Comparison of ENCODE assay signal across 9 mouse cellular contexts in genomic region chr13:63246332-63246940, GRCm38 (mm10).
DNase-seq lines count a peak whose midpoint lies in the region; ATAC-seq and TF ChIP-seq lines count a peak whose summit lies in the region.
"Had no signal": no experiment of that assay in that cellular context is flagged by ENCODE, and none has a peak within 500 bp of the region (broad histone marks: within the 10 kb centered on the region; RNA-seq: fewer than 3 reads in every experiment).

No protein-coding gene starts in this region.

- no peak for TF ChIP-seq POLR2A in kidney, adult 2 months (IDR thresholded peaks at IDR 0.05; ENCODE audit: low read depth, low read length)

- peaks cover 46% of the 10 kb centered on the region for H3K4me1 ChIP-seq in kidney, adult 2 months (ENCODE audit: control insufficient read depth, insufficient read depth, low read length)
- 0 out of 2 replicates have a peak, but pooled peaks cover 16% of the 10 kb centered on the region for H3K4me1 ChIP-seq in intestine, postnatal 0 days (replicated peaks; ENCODE audit: control insufficient read depth, insufficient read depth, low read length)
- H3K4me1 ChIP-seq in forebrain, embryonic 13.5 days: peaks cover 40% of the 10 kb centered on the region

- TF ChIP-seq CTCF in kidney, adult 2 months (conservative IDR thresholded peaks at IDR 0.05; ENCODE audit: insufficient read depth, insufficient read length, low read depth, low read length): no peak
- TF ChIP-seq CTCF in intestine, postnatal 0 days (IDR thresholded peaks at IDR 0.05; ENCODE audit: low read depth): no peak

- H3K27me3 ChIP-seq in kidney, adult 2 months (replicated peaks; ENCODE audit: control insufficient read depth, insufficient read depth, low read length): no peaks in the 10 kb centered on the region
- H3K27me3 ChIP-seq in intestine, postnatal 0 days (replicated peaks; ENCODE audit: control insufficient read depth, insufficient read depth, low read length): no peaks in the 10 kb centered on the region
- no peaks in the 10 kb centered on the region for H3K27me3 ChIP-seq in forebrain, embryonic 13.5 days

- peak; percentile 65 for DNase-seq in kidney, adult 2 months
- DNase-seq in kidney, postnatal 10 days: no peak
- peak; percentile 12 to 15 for DNase-seq in B cell, adult 2 months
- DNase-seq in Muller cell, postnatal 12 days (ENCODE audit: inconsistent ontology term): no peak
- DNase-seq: cerebellum, postnatal 14 days had no signal

- peak overlapping the region; percentile 44 for H3K4me2 ChIP-seq in intestine, postnatal 0 days (replicated peaks; ENCODE audit: low read depth)
- H3K4me2 ChIP-seq in forebrain, embryonic 13.5 days: no peak overlapping the region

- no peak overlapping the region for H3K9ac ChIP-seq in intestine, postnatal 0 days (ENCODE audit: low read depth, low read length)
- no peak overlapping the region for H3K9ac ChIP-seq in forebrain, embryonic 13.5 days

- H3K4me3 ChIP-seq in kidney, adult 2 months (ENCODE audit: insufficient read depth, low read depth, low read length): peak overlapping the region; percentile 42; the same call in 1 of the 2 replicates
- H3K4me3 ChIP-seq in intestine, postnatal 0 days (ENCODE audit: low read depth, low read length): no peak overlapping the region
- no peak overlapping the region for H3K4me3 ChIP-seq in forebrain, embryonic 13.5 days

- H3K9me3 ChIP-seq in intestine, postnatal 0 days (ENCODE audit: control insufficient read depth): no peaks in the 10 kb centered on the region
- H3K9me3 ChIP-seq in forebrain, embryonic 13.5 days (replicated peaks): no peaks in the 10 kb centered on the region

- peaks cover 1% of the 10 kb centered on the region; the same call in 1 of the 2 replicates for H3K36me3 ChIP-seq in kidney, adult 2 months (ENCODE audit: control insufficient read depth, insufficient read depth, low read length)
- H3K36me3 ChIP-seq in intestine, postnatal 0 days (ENCODE audit: control insufficient read depth, insufficient read depth): peaks cover 13% of the 10 kb centered on the region; the same call in 1 of the 2 replicates
- H3K36me3 ChIP-seq in forebrain, embryonic 13.5 days (ENCODE audit: poor library complexity, severe bottlenecking): no peaks in the 10 kb centered on the region

- WGBS in kidney, adult 2 months: 11% methylated on average over 12 of the region's 12 CpGs
- WGBS in intestine, postnatal 0 days: 46% methylated on average over 12 of the region's 12 CpGs
- WGBS in forebrain, embryonic 13.5 days: 85% methylated on average over 12 of the region's 12 CpGs

- peak; percentile 11 for ATAC-seq in activated CD4-positive, CD25-positive, alpha-beta regulatory T cell, adult 4 months
- ATAC-seq in intestine, postnatal 0 days: no peak; the same call in 1 of the 2 replicates
- ATAC-seq in forebrain, embryonic 13.5 days: no peak
- no peak for ATAC-seq in frontal cortex, adult (ENCODE audit: low TSS enrichment)

- peak overlapping the region; percentile 96 for H3K27ac ChIP-seq in kidney, adult 2 months (ENCODE audit: insufficient read depth, low read depth, low read length)
- 0 out of 2 replicates have a peak overlapping the region, but pooled peaks have one; percentile 5 for H3K27ac ChIP-seq in intestine, postnatal 0 days (ENCODE audit: low read depth, low read length)
- no peak overlapping the region for H3K27ac ChIP-seq in forebrain, embryonic 13.5 days

Comparison
In these comparisons a context has a peak if more than half of its experiments do, and no peak if none do; other contexts are left out.
1. DNase-seq: peak in kidney, adult 2 months (single experiment) and B cell, adult 2 months (2 of 2); none in kidney, postnatal 10 days (single experiment) and Muller cell, postnatal 12 days (single experiment).